Mouse (Mus musculus) forebrain, embryonic 10.5 days (tissue): Measurements from ENCODE around the gene Mgat4e. TPM values are rescaled to one million over a fixed set of nuclear protein-coding genes. Genes with fewer than 3 reads are reported as not detected.

Experiments used
- DNase-seq: peaks from one replicate; pipeline ENCODE4 v3.0.0-alpha.2; 2017; ENCODE audit warnings: low spot score; ENCODE audit errors: extremely low spot score
- H3K27ac ChIP-seq: fragments of 300-500 bp; sonication (generic); 2 replicates; pipeline ENCODE4 v1.5.1; 2016; ENCODE audit warnings: mild to moderate bottlenecking
- H3K27me3 ChIP-seq: fragments of 300-500 bp; sonication (generic); 2 replicates; pipeline ENCODE4 v1.6.1; 2016; ENCODE audit warnings: mild to moderate bottlenecking; ENCODE audit not compliant: poor library complexity, severe bottlenecking
- H3K36me3 ChIP-seq: fragments of 300-500 bp; sonication (generic); replicated peaks from 2 replicates; pipeline ENCODE4 v1.6.1; 2016; ENCODE audit warnings: mild to moderate bottlenecking, moderate library complexity
- H3K4me1 ChIP-seq: fragments of 300-500 bp; sonication (generic); 2 replicates; pipeline ENCODE4 v1.6.1; 2016
- H3K4me3 ChIP-seq: fragments of 300-500 bp; sonication (generic); 2 replicates; pipeline ENCODE4 v1.5.1; 2016; ENCODE audit warnings: mild to moderate bottlenecking, moderate library complexity
- H3K9me3 ChIP-seq: fragments of 300-500 bp; sonication (generic); 2 replicates; pipeline ENCODE4 v1.6.1; 2016; ENCODE audit warnings: mild to moderate bottlenecking, moderate library complexity
- WGBS: fragments of 180-500 bp; shearing (Covaris S2); methylation state at CpG from one replicate; pipeline ENCODE4 v1.1.7; 2016; 5-methylcytosine and 5-hydroxymethylcytosine counted together
- polyA plus RNA-seq: library from polyadenylated mRNA; unstranded; fragments of >200 nt; fragmentation: Nextera tagmentation; extraction: Ambion mirVana; gene quantifications from 2 replicates; pipeline ENCODE4 v1.2.1, GENCODE M21; 2016

Mgat4e gene
- polyA plus RNA-seq, 1 experiment from 2014 or later = not detected

- no peak for DNase-seq
- Histone ChIP-seq H3K27me3 (no peaks in the 10 kb centered on the region), H3K4me3 (no peak overlapping the region), H3K36me3 (peaks cover 3% of the 10 kb centered on the region; the same call in 1 of the 2 replicates), H3K27ac (no peak overlapping the region), H3K9me3 (no peaks in the 10 kb centered on the region), H3K4me1 (peaks cover 36% of the 10 kb centered on the region)
- WGBS = 88% methylated on average over 3 of the region's 3 CpGs
These were observed 14.2 kb upstream of the Mgat4e start for GRCm38 (mm10) chr1:134563726-134564125.

GRCm38 (mm10) chr1:134562457-134562856 is 13.0 kb upstream of the Mgat4e start:
- no peak for DNase-seq
- peak overlapping the region; percentile 98 for H3K27ac ChIP-seq
- H3K4me1 ChIP-seq = peaks cover 34% of the 10 kb centered on the region
- H3K27me3 ChIP-seq = no peaks in the 10 kb centered on the region
- peaks cover 2% of the 10 kb centered on the region; the same call in 1 of the 2 replicates for H3K36me3 ChIP-seq
- no peaks in the 10 kb centered on the region for H3K9me3 ChIP-seq
- H3K4me3 ChIP-seq = peak overlapping the region; percentile 100

GRCm38 (mm10) chr1:134561770-134562143 is 12.3 kb upstream of the Mgat4e start:
- Histone ChIP-seq H3K4me3 (peak overlapping the region; percentile 100), H3K27me3 (no peaks in the 10 kb centered on the region), H3K4me1 (peaks cover 37% of the 10 kb centered on the region), H3K36me3 (no peaks in the 10 kb centered on the region), H3K9me3 (no peaks in the 10 kb centered on the region), H3K27ac (peak overlapping the region; percentile 98)
- 11% methylated on average over 7 of the region's 7 CpGs for WGBS
- no peak for DNase-seq

- peak overlapping the region; percentile 100 for H3K4me3 ChIP-seq
- no peaks in the 10 kb centered on the region for H3K36me3 ChIP-seq
- peak; percentile 61 for DNase-seq
- H3K27me3 ChIP-seq = no peaks in the 10 kb centered on the region
- under 1% methylated on average over 63 of the region's 76 CpGs for WGBS
- H3K27ac ChIP-seq = peak overlapping the region; percentile 98
- H3K9me3 ChIP-seq = no peaks in the 10 kb centered on the region
- peaks cover 43% of the 10 kb centered on the region for H3K4me1 ChIP-seq
These were observed 11.6 kb upstream of the Mgat4e start for GRCm38 (mm10) chr1:134560801-134561769.

GRCm38 (mm10) chr1:134560396-134560795 is 10.9 kb upstream of the Mgat4e start:
- Histone ChIP-seq H3K36me3 (no peaks in the 10 kb centered on the region), H3K27ac (peak overlapping the region; percentile 98), H3K27me3 (peaks cover 3% of the 10 kb centered on the region), H3K4me1 (peaks cover 50% of the 10 kb centered on the region), H3K9me3 (no peaks in the 10 kb centered on the region), H3K4me3 (peak overlapping the region; percentile 100)
- WGBS = under 1% methylated on average over 50 of the region's 50 CpGs
- DNase-seq = no peak

GRCm38 (mm10) chr1:134559976-134560375 is 10.5 kb upstream of the Mgat4e start, which contains the start of gene Kdm5b:
TSS of gene Kdm5b (plus strand) at chr1:134560171.
- under 1% methylated on average over 34 of the region's 34 CpGs for WGBS
- Histone ChIP-seq H3K27ac (peak within 1 kb of the TSS; percentile 98), H3K36me3 (no peaks in the 10 kb centered on the region), H3K9me3 (no peaks in the 10 kb centered on the region), H3K4me3 (peak within 1 kb of the TSS; percentile 100), H3K4me1 (peaks cover 54% of the 10 kb centered on the region), H3K27me3 (peaks cover 7% of the 10 kb centered on the region)
- DNase-seq = peak; percentile 87

GRCm38 (mm10) chr1:134559226-134559625 is 9.7 kb upstream of the Mgat4e start:
- H3K4me1 ChIP-seq = peaks cover 56% of the 10 kb centered on the region
- 0 out of 2 replicates have a peak overlapping the region, but pooled peaks have one; percentile 100 for H3K4me3 ChIP-seq
- H3K9me3 ChIP-seq = no peaks in the 10 kb centered on the region
- 79% methylated on average over 3 of the region's 3 CpGs for WGBS
- no peak overlapping the region for H3K27ac ChIP-seq
- no peaks in the 10 kb centered on the region for H3K36me3 ChIP-seq
- H3K27me3 ChIP-seq = peaks cover 11% of the 10 kb centered on the region
- no peak for DNase-seq

GRCm38 (mm10) chr1:134558511-134558910 is 9.0 kb upstream of the Mgat4e start:
- Histone ChIP-seq H3K4me1 (peaks cover 51% of the 10 kb centered on the region), H3K9me3 (no peaks in the 10 kb centered on the region), H3K4me3 (no peak overlapping the region), H3K36me3 (no peaks in the 10 kb centered on the region), H3K27ac (no peak overlapping the region), H3K27me3 (peaks cover 11% of the 10 kb centered on the region)
- DNase-seq = no peak
- WGBS = 32% methylated on average over 5 of the region's 5 CpGs

GRCm38 (mm10) chr1:134556671-134557218 is 7.3 kb upstream of the Mgat4e start:
- Histone ChIP-seq H3K4me3 (peak overlapping the region; percentile 72), H3K36me3 (no peaks in the 10 kb centered on the region), H3K27me3 (peaks cover 11% of the 10 kb centered on the region), H3K27ac (peak overlapping the region; percentile 93), H3K9me3 (no peaks in the 10 kb centered on the region), H3K4me1 (peaks cover 37% of the 10 kb centered on the region)
- WGBS = under 1% methylated on average over 35 of the region's 35 CpGs
- peak; percentile 96 for DNase-seq

GRCm38 (mm10) chr1:134555871-134556670 is 6.6 kb upstream of the Mgat4e start:
- Histone ChIP-seq H3K27ac (peak overlapping the region; percentile 93), H3K4me1 (peaks cover 31% of the 10 kb centered on the region), H3K36me3 (no peaks in the 10 kb centered on the region), H3K4me3 (peak overlapping the region; percentile 72), H3K27me3 (peaks cover 11% of the 10 kb centered on the region), H3K9me3 (no peaks in the 10 kb centered on the region)
- peak; percentile 22 for DNase-seq
- WGBS = 1% methylated on average over 46 of the region's 46 CpGs

GRCm38 (mm10) chr1:134555240-134555870 is 5.9 kb upstream of the Mgat4e start:
- Histone ChIP-seq H3K27ac (peak overlapping the region; percentile 93), H3K27me3 (peaks cover 11% of the 10 kb centered on the region), H3K4me3 (peak overlapping the region; percentile 72), H3K36me3 (no peaks in the 10 kb centered on the region), H3K9me3 (no peaks in the 10 kb centered on the region), H3K4me1 (peaks cover 29% of the 10 kb centered on the region)
- 34% methylated on average over 13 of the region's 13 CpGs for WGBS
- DNase-seq = no peak

- WGBS = 73% methylated on average over 3 of the region's 3 CpGs
- Histone ChIP-seq H3K27ac (no peak overlapping the region), H3K27me3 (peaks cover 11% of the 10 kb centered on the region), H3K4me3 (no peak overlapping the region), H3K9me3 (no peaks in the 10 kb centered on the region), H3K36me3 (no peaks in the 10 kb centered on the region), H3K4me1 (peaks cover 29% of the 10 kb centered on the region)
- no peak for DNase-seq
These were observed 2.9 kb upstream of the Mgat4e start for GRCm38 (mm10) chr1:134552396-134552795.
